Mouse (Mus musculus) lung, adult 2 months (tissue): ENCODE measurements around the gene H2afx.

Experiments used
- CTCF ChIP-seq: fragments of 200-500 bp; IDR thresholded peaks from 2 replicates; pipeline ENCODE4 v1.5.1; 2011; ENCODE audit warnings: mild to moderate bottlenecking, low read length, control low read depth; ENCODE audit not compliant: insufficient read depth
- POLR2A ChIP-seq: fragments of 200-500 bp; IDR thresholded peaks from 2 replicates; pipeline ENCODE4 v1.6.1; 2011; ENCODE audit warnings: low read depth, mild to moderate bottlenecking, control low read depth, low read length, borderline replicate concordance; ENCODE audit errors: extremely low read depth

- TF ChIP-seq CTCF = no peak
- peak; percentile 94 for TF ChIP-seq POLR2A
These were observed 26.9 kb downstream of the H2afx start, which contains the start of gene Vps11 for GRCm38 (mm10) chr9:44361190-44361917.
